Mouse (Mus musculus) stomach, embryonic 14.5 days (tissue): ENCODE data around the gene Spdye4a. TPM values are rescaled to one million over a fixed set of nuclear protein-coding genes. Genes with fewer than 3 reads are reported as not detected.
A peak's percentile ranks its signal among the peaks of the same experiment; 100 is the strongest.

ENCODE experiments used
- ATAC-seq: fragments of 200-750 bp; cut with Nextera tagmentation; 2 replicates; pipeline ENCODE4 v1.8.0; 2017; ENCODE audit warnings: low read depth, moderate TSS enrichment; ENCODE audit not compliant: insufficient number of reproducible peaks, insufficient read depth, low FRiP score
- H3K27ac ChIP-seq: fragments of 300-500 bp; sonication (generic); 2 replicates; pipeline ENCODE4 v1.5.1; 2014; ENCODE audit warnings: mild to moderate bottlenecking, low read length, moderate library complexity, mixed read lengths
- H3K27me3 ChIP-seq: fragments of 300-500 bp; sonication (generic); 2 replicates; pipeline ENCODE4 v1.6.1; 2014; ENCODE audit warnings: low read length, control low read depth, mixed read lengths; ENCODE audit not compliant: control insufficient read depth, insufficient read depth
- H3K36me3 ChIP-seq: fragments of 300-500 bp; sonication (generic); 2 replicates; pipeline ENCODE4 v1.6.1; 2014; ENCODE audit warnings: mild to moderate bottlenecking, control low read depth, low read length, moderate library complexity, mixed read lengths; ENCODE audit not compliant: control insufficient read depth, insufficient read depth
- H3K4me1 ChIP-seq: fragments of 300-500 bp; sonication (generic); 2 replicates; pipeline ENCODE4 v1.6.1; 2014; ENCODE audit warnings: low read length, control low read depth, mixed read lengths; ENCODE audit not compliant: control insufficient read depth, insufficient read depth
- H3K4me2 ChIP-seq: fragments of 300-500 bp; sonication (generic); replicated peaks from 2 replicates; pipeline ENCODE4 v1.6.1; 2014; ENCODE audit warnings: low read depth, low read length, control low read depth
- H3K4me3 ChIP-seq: fragments of 300-500 bp; sonication (generic); 2 replicates; pipeline ENCODE4 v1.5.1; 2014; ENCODE audit warnings: low read depth, low read length, control low read depth
- H3K9ac ChIP-seq: fragments of 300-500 bp; sonication (generic); replicated peaks from 2 replicates; pipeline ENCODE4 v1.6.1; 2014; ENCODE audit warnings: low read depth, mild to moderate bottlenecking, control low read depth, low read length, moderate library complexity, mixed read lengths
- H3K9me3 ChIP-seq: fragments of 300-500 bp; sonication (generic); 2 replicates; pipeline ENCODE4 v1.6.1; 2016; ENCODE audit warnings: low read depth, low read length, control low read depth; ENCODE audit not compliant: control insufficient read depth
- WGBS: fragments of 180-500 bp; shearing (Covaris S2); extraction: QIAGEN DNeasy Blood & Tissue Kit; methylation state at CpG from one replicate; pipeline ENCODE4 v1.1.7; 2014; 5-methylcytosine and 5-hydroxymethylcytosine counted together
- polyA plus RNA-seq: library from polyadenylated mRNA; unstranded; fragments of >200 nt; fragmentation: Nextera tagmentation; extraction: Ambion mirVana; gene quantifications from 2 replicates; pipeline ENCODE4 v1.2.1, GENCODE M21; 2014

Spdye4a gene
- polyA plus RNA-seq, 1 experiment from 2014 or later: not detected

DNA sequence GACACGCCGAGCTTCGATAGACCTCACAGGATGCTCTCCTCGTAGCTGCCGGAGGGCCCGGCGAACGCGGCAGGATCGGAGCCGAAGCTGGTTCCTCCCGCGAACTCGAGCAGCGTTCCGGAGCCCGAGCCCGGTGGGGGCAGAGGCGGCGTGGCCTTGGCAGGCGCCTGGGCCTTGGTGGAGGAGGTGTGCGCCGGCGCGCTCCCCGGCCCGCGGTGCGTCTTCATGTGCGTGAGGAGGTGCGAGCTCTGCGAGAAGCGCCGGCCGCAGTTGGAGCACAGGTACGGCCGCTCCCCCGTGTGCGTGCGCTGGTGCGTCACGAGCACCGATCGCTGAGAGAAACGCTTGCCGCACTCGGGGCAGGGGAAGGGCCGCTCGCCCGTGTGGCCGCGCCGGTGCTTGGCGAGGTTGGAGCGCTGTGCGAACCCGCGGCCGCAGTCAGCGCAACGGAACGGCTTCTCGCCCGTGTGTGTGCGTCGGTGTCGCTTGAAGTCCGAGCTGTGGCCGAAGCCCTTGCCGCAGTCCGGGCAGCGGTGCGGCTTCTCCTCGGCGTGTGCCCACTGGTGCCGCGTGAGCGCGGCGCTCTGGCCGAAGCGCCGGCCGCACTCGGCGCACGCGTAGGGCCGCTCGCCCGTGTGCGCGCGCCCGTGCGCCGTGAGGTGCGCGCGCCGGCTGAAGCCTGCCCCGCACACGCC lies 26.6 kb upstream of the Spdye4a start:
- Histone ChIP-seq H3K4me1 (0 out of 2 replicates have a peak, but pooled peaks cover 8% of the 10 kb centered on the region), H3K4me2 (peak overlapping the region; percentile 72), H3K36me3 (peaks cover 10% of the 10 kb centered on the region; the same call in 1 of the 2 replicates), H3K27ac (no peak overlapping the region), H3K9ac (0 out of 2 replicates have a peak overlapping the region, but pooled peaks have one; percentile 10), H3K27me3 (peaks cover 56% of the 10 kb centered on the region), H3K9me3 (no peaks in the 10 kb centered on the region), H3K4me3 (peak overlapping the region; percentile 30)
- peak; percentile 16; the same call in 1 of the 2 replicates for ATAC-seq
- 5% methylated on average over 103 of the region's 103 CpGs for WGBS

DNA sequence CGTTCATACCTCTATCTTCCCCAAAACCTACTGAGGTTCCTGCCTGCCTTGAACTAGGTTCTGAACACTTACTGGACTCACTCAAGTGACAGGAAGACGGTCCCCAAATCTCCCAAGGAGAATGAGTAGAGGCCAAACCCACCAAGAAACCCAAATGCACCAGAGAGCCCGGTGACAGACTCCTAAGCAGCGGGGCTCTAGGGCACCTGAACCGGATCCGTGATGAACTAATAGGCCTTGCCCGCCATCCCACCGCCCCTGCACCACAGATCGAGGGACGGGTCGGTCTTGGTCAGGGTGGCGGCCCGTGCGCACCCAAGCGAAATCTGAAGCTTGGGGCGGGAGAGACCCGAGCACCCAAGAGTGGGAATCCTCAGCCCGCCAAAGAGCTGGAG lies 26.1 kb upstream of the Spdye4a start:
- 44% methylated on average over 18 of the region's 18 CpGs for WGBS
- H3K27ac ChIP-seq: no peak overlapping the region
- H3K4me2 ChIP-seq: no peak overlapping the region
- ATAC-seq: no peak
- peak overlapping the region; percentile 30; the same call in 1 of the 2 replicates for H3K4me3 ChIP-seq
- peaks cover 56% of the 10 kb centered on the region for H3K27me3 ChIP-seq
- H3K9ac ChIP-seq: no peak overlapping the region
- H3K36me3 ChIP-seq: peaks cover 15% of the 10 kb centered on the region; the same call in 1 of the 2 replicates
- 0 out of 2 replicates have a peak, but pooled peaks cover 8% of the 10 kb centered on the region for H3K4me1 ChIP-seq
- no peaks in the 10 kb centered on the region for H3K9me3 ChIP-seq

GRCm38 (mm10) chr5:143252039-143252438 lies 25.3 kb upstream of the Spdye4a start:
- no peak for ATAC-seq
- WGBS: 62% methylated on average over 6 of the region's 6 CpGs
- peaks cover 50% of the 10 kb centered on the region for H3K27me3 ChIP-seq
- H3K36me3 ChIP-seq: peaks cover 20% of the 10 kb centered on the region; the same call in 1 of the 2 replicates
- no peak overlapping the region for H3K27ac ChIP-seq
- no peak overlapping the region for H3K9ac ChIP-seq
- no peaks in the 10 kb centered on the region for H3K9me3 ChIP-seq
- no peak overlapping the region for H3K4me3 ChIP-seq
- no peak overlapping the region for H3K4me2 ChIP-seq
- 0 out of 2 replicates have a peak, but pooled peaks cover 8% of the 10 kb centered on the region for H3K4me1 ChIP-seq

- H3K27me3 ChIP-seq: no peaks in the 10 kb centered on the region
- no peaks in the 10 kb centered on the region for H3K9me3 ChIP-seq
- H3K4me3 ChIP-seq: no peak overlapping the region
- H3K4me1 ChIP-seq: no peaks in the 10 kb centered on the region
- no peak for ATAC-seq
- no peak overlapping the region for H3K9ac ChIP-seq
- no peak overlapping the region for H3K4me2 ChIP-seq
- H3K27ac ChIP-seq: no peak overlapping the region
- peaks cover 77% of the 10 kb centered on the region for H3K36me3 ChIP-seq
- WGBS: 94% methylated on average over 26 of the region's 26 CpGs
These were observed 18.2 kb upstream of the Spdye4a start for GRCm38 (mm10) chr5:143244926-143245325.

DNA sequence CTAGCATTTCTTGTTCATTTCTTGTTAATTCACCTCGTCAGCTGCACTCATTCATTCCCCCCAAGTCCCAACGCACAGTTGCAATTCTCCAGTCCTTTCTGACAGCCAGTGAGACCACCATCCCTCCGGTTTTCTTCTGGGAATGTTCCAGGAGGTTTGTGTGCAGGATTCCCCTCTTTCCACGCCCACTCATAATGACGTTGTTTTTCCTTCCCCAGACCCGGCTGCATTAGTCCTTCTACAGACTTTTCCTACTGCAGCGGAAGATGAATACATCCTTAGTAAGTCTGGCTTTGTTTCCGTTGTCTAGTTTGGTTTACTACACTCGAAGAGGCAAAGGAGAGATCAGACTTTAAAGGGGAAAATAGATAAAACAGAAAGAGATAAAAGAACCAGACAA lies 9.3 kb upstream of the Spdye4a start:
- Histone ChIP-seq H3K36me3 (peaks cover 19% of the 10 kb centered on the region), H3K9ac (peak overlapping the region; percentile 83), H3K9me3 (no peaks in the 10 kb centered on the region), H3K27ac (no peak overlapping the region), H3K27me3 (no peaks in the 10 kb centered on the region), H3K4me1 (peaks cover 8% of the 10 kb centered on the region; the same call in 1 of the 2 replicates), H3K4me3 (peak overlapping the region; percentile 56), H3K4me2 (peak overlapping the region; percentile 71)
- 46% methylated on average over 9 of the region's 9 CpGs for WGBS
- ATAC-seq: no peak

DNA sequence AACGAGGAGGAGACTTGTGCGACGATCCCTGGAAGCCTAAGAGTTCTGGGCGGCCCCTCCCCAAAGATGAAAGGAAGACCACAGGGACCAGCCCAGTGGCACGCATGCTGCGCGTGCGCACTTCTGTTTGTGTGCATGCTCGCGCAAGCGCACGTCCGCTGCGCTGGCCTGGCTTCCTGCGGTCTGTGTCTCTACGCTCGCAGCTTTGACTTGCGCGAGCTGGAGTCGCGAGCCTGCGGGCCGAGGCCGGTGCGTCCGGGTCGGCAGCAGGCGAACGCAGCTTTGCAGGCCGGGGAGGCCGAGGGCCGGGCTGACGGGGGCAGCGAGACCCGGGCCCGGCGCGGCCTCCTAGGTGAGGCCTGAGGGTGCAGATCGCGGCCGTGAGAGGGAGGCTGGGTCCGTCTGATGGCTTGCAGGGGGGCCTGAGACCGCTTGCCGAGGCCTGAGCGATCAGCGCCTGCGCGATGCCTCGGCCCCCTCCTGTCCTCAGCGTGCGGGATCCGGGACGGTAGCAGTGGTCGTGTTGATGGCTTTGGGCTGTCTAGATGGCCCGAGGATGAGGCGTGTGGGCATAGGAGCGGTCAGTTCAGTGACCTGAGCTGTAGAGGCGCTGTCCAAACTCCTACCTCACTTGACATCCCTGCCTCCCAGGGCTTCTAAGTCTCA lies 8.5 kb upstream of the Spdye4a start, which contains the start of gene Zfp12:
Zfp12 (plus strand) TSS at position 136 of the 666 bp plus-strand sequence.
- peak; percentile 96 for ATAC-seq
- H3K9me3 ChIP-seq: no peaks in the 10 kb centered on the region

GRCm38 (mm10) chr5:143222287-143222686 lies 4.4 kb downstream of the Spdye4a start:
- Histone ChIP-seq H3K27ac (no peak overlapping the region), H3K36me3 (no peaks in the 10 kb centered on the region), H3K4me2 (no peak overlapping the region), H3K4me1 (no peaks in the 10 kb centered on the region), H3K4me3 (no peak overlapping the region), H3K9ac (no peak overlapping the region), H3K27me3 (no peaks in the 10 kb centered on the region), H3K9me3 (no peaks in the 10 kb centered on the region)
- no peak for ATAC-seq
- 81% methylated on average over 1 of the region's 1 CpGs for WGBS

More for the DNA sequence above, 8.5 kb upstream of the Spdye4a start, which contains the start of gene Zfp12:
- Histone ChIP-seq H3K27me3 (no peaks in the 10 kb centered on the region), H3K27ac (peak within 1 kb of the TSS; percentile 95), H3K9ac (peak within 1 kb of the TSS; percentile 83), H3K4me2 (peak within 1 kb of the TSS; percentile 71), H3K4me3 (peak within 1 kb of the TSS; percentile 56), H3K36me3 (peaks cover 10% of the 10 kb centered on the region), H3K4me1 (peaks cover 8% of the 10 kb centered on the region; the same call in 1 of the 2 replicates)
- WGBS: under 1% methylated on average over 57 of the region's 58 CpGs

- Histone ChIP-seq H3K4me2 (no peak overlapping the region), H3K4me3 (no peak overlapping the region), H3K27ac (no peak overlapping the region), H3K9ac (no peak overlapping the region), H3K4me1 (no peaks in the 10 kb centered on the region), H3K27me3 (no peaks in the 10 kb centered on the region), H3K36me3 (no peaks in the 10 kb centered on the region), H3K9me3 (no peaks in the 10 kb centered on the region)
- no peak for ATAC-seq
- WGBS: 73% methylated on average over 5 of the region's 5 CpGs
These were observed 5.7 kb downstream of the Spdye4a start for GRCm38 (mm10) chr5:143220996-143221395.
